Mouse (Mus musculus) heart, postnatal 0 days (tissue): ENCODE measurements around the gene Bend6.

Experiments
- CTCF ChIP-seq: IDR thresholded peaks from 2 replicates; pipeline ENCODE4 v1.5.1; 2016; ENCODE audit warnings: antibody characterized with exemption, control low read depth, low read depth
- EP300 ChIP-seq: IDR thresholded peaks from 2 replicates; pipeline ENCODE4 v1.6.1; 2016; ENCODE audit warnings: antibody characterized with exemption, low read depth

GRCm38 (mm10) chr1:33908191-33908962, 761 bp upstream of the Bend6 start, which contains the start of gene Dst:
- TF ChIP-seq CTCF: no peak
- TF ChIP-seq EP300: no peak
